ENCODE assay signal across 38 mouse cellular contexts in the genomic region with DNA sequence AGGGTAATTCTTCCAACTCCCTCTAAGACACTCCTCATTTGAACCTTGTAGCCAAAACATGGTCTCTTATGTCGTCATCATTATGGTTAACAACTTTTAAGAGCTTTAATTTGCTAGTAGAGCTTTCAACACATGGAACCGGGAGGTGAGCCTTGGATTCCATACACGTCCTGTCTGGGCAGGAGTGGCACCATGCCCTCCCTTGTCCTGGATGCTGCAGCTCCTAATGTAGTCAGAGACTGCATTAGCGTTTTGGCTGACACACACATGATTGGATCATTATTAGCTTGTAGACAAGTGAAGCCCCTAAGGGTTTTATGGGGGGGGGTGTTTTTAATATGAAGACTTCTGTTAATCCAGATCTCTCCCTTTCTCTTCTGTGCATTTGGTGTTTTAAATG. TPM values are rescaled to one million over a fixed set of nuclear protein-coding genes. Genes with fewer than 3 reads are reported as not detected.
"Had no signal": no experiment of that assay in that cellular context is flagged by ENCODE, and none has a peak within 500 bp of the region (broad histone marks: within the 10 kb centered on the region; RNA-seq: fewer than 3 reads in every experiment).

No protein-coding gene starts in this region.

- H3K27me3 ChIP-seq: heart, embryonic 13.5 days; heart, embryonic 15.5 days; hindbrain, embryonic 12.5 days; intestine, embryonic 15.5 days; limb, embryonic 12.5 days had no signal

- H3K9me3 ChIP-seq: heart, embryonic 13.5 days; heart, embryonic 15.5 days; hindbrain, embryonic 10.5 days; hindbrain, embryonic 12.5 days; intestine, embryonic 15.5 days; limb, embryonic 10.5 days; limb, embryonic 12.5 days had no signal

- H3K4me1 ChIP-seq: hindbrain, embryonic 10.5 days; intestine, embryonic 15.5 days; limb, embryonic 10.5 days; limb, embryonic 12.5 days had no signal

- H3K4me2 ChIP-seq: heart, embryonic 11.5 days; heart, embryonic 13.5 days; heart, embryonic 15.5 days; hindbrain, embryonic 12.5 days; hindbrain, embryonic 14.5 days; intestine, embryonic 15.5 days; limb, embryonic 12.5 days had no signal

- H3K36me3 ChIP-seq: heart, embryonic 13.5 days; heart, embryonic 15.5 days; hindbrain, embryonic 10.5 days; hindbrain, embryonic 12.5 days; intestine, embryonic 15.5 days; limb, embryonic 10.5 days; limb, embryonic 12.5 days had no signal

- H3K27ac ChIP-seq: heart, adult 2 months; heart, embryonic 13.5 days; heart, embryonic 15.5 days; hindbrain, embryonic 10.5 days; hindbrain, embryonic 12.5 days; hindbrain, embryonic 14.5 days; intestine, embryonic 15.5 days; layer of hippocampus, adult 2 months; left cerebral cortex, adult 2 months; limb, embryonic 10.5 days; limb, embryonic 12.5 days had no signal

- DNase-seq: gastrocnemius, postnatal 14 days; gastrocnemius, postnatal 36 days; heart, adult 11 months; heart, adult 2 months; heart, postnatal 14 days; heart, postnatal 4 days; kidney, adult 18-20 months; kidney, adult 8-10 months; kidney, postnatal 10 days; kidney, postnatal 25 days; kidney, postnatal 4 days; liver, postnatal 0 days had no signal

- ATAC-seq: hindbrain, embryonic 16.5 days; inflammation-experienced regulatory T-cells, adult 6 months; intestine, embryonic 15.5 days; intestine, postnatal 0 days; liver, postnatal 0 days had no signal

- H3K4me3 ChIP-seq: heart, adult 2 months; heart, embryonic 13.5 days; heart, embryonic 15.5 days; hindbrain, embryonic 10.5 days; hindbrain, embryonic 12.5 days; intestine, embryonic 15.5 days; layer of hippocampus, adult 2 months; left cerebral cortex, adult 2 months; limb, embryonic 10.5 days; limb, embryonic 12.5 days had no signal

- H3K9ac ChIP-seq: heart, embryonic 13.5 days; heart, embryonic 15.5 days; hindbrain, embryonic 12.5 days; hindbrain, embryonic 14.5 days; intestine, embryonic 15.5 days; limb, embryonic 12.5 days; liver, postnatal 0 days had no signal

RNA-seq across cellular contexts. Expression of gene Ackr1, which starts 8.6 kb away (rescaled TPM):
- polyA plus RNA-seq: inflammation-experienced regulatory T-cells, adult 6 months had no signal

RNA-seq across cellular contexts. Expression of gene Mptx2, which starts 47.4 kb away (rescaled TPM):
- total RNA-seq: gastrocnemius, adult 18-20 months; gastrocnemius, adult 8-10 months; gastrocnemius, postnatal 14 days; gastrocnemius, postnatal 36 days; heart, adult 2 months; heart, postnatal 14 days; heart, postnatal 4 days; layer of hippocampus, adult 2 months; layer of hippocampus, postnatal 10 days; layer of hippocampus, postnatal 25 days; left cerebral cortex, adult 2 months; left cerebral cortex, postnatal 14 days; left cerebral cortex, postnatal 36 days; liver, adult 2 months had no signal
- polyA plus RNA-seq: gonadal fat pad, adult 2 months; heart, adult 2 months; heart, embryonic 11.5 days; heart, embryonic 13.5 days; heart, embryonic 15.5 days; heart, postnatal 0 days; hindbrain, embryonic 10.5 days; hindbrain, embryonic 12.5 days; hindbrain, embryonic 14.5 days; hindbrain, embryonic 16.5 days; inflammation-experienced regulatory T-cells, adult 6 months; intestine, embryonic 15.5 days; kidney, embryonic 14.5 days; kidney, embryonic 16.5 days; limb, embryonic 10.5 days; limb, embryonic 12.5 days; limb, embryonic 14.5 days; liver, adult 2 months; liver, postnatal 0 days had no signal

RNA-seq across cellular contexts. Expression of gene Olfr418, which starts 59.2 kb away (rescaled TPM):
- total RNA-seq: gastrocnemius, adult 18-20 months; gastrocnemius, adult 8-10 months; gastrocnemius, postnatal 14 days; gastrocnemius, postnatal 36 days; heart, adult 2 months; heart, postnatal 14 days; heart, postnatal 4 days; layer of hippocampus, adult 2 months; layer of hippocampus, postnatal 10 days; layer of hippocampus, postnatal 25 days; left cerebral cortex, adult 2 months; left cerebral cortex, postnatal 14 days; left cerebral cortex, postnatal 36 days; liver, adult 2 months had no signal
- polyA plus RNA-seq: gonadal fat pad, adult 2 months; heart, adult 2 months; heart, embryonic 11.5 days; heart, embryonic 13.5 days; heart, embryonic 15.5 days; heart, postnatal 0 days; hindbrain, embryonic 10.5 days; hindbrain, embryonic 12.5 days; hindbrain, embryonic 14.5 days; hindbrain, embryonic 16.5 days; inflammation-experienced regulatory T-cells, adult 6 months; intestine, embryonic 15.5 days; intestine, postnatal 0 days; kidney, embryonic 14.5 days; kidney, embryonic 16.5 days; limb, embryonic 10.5 days; limb, embryonic 12.5 days; limb, embryonic 14.5 days; liver, adult 2 months; liver, postnatal 0 days had no signal
